Mouse (Mus musculus) forebrain, embryonic 11.5 days (tissue): ENCODE measurements at regions not wholly inside any gene's neighbourhood (a gene's known extent, or its start where the extent isn't known, plus 50 kb on each side); places are given as distances from the start of the nearest gene placed in this dataset.

ENCODE experiments used
- ATAC-seq: fragments of 200-750 bp; cut with Nextera tagmentation; replicated peaks from 2 replicates; pipeline ENCODE4 v1.8.0; 2017; ENCODE audit warnings: moderate TSS enrichment; ENCODE audit not compliant: low FRiP score
- DNase-seq: peaks from one replicate; pipeline ENCODE4 v3.0.0-alpha.2; 2017; ENCODE audit warnings: low spot score
- H3K27ac ChIP-seq: fragments of 300-500 bp; sonication (generic); 2 replicates; pipeline ENCODE4 v1.5.1; 2014; ENCODE audit warnings: low read depth, low read length
- H3K27me3 ChIP-seq: fragments of 300-500 bp; sonication (generic); 2 replicates; pipeline ENCODE4 v1.6.1; 2014; ENCODE audit warnings: mild to moderate bottlenecking, low read length, mixed read lengths; ENCODE audit not compliant: control insufficient read depth, insufficient read depth
- H3K36me3 ChIP-seq: fragments of 300-500 bp; sonication (generic); 2 replicates; pipeline ENCODE4 v1.6.1; 2014; ENCODE audit warnings: mild to moderate bottlenecking, low read length, moderate library complexity, mixed read lengths; ENCODE audit not compliant: control insufficient read depth, insufficient read depth
- H3K4me1 ChIP-seq: fragments of 300-500 bp; sonication (generic); replicated peaks from 2 replicates; pipeline ENCODE4 v1.6.1; 2014; ENCODE audit warnings: low read length, mixed read lengths; ENCODE audit not compliant: control insufficient read depth, insufficient read depth
- H3K4me2 ChIP-seq: fragments of 300-500 bp; sonication (generic); 2 replicates; pipeline ENCODE4 v1.6.1; 2014; ENCODE audit warnings: low read depth, mild to moderate bottlenecking, low read length, moderate library complexity, mixed read lengths; ENCODE audit not compliant: severe bottlenecking
- H3K4me3 ChIP-seq: fragments of 300-500 bp; sonication (generic); 2 replicates; pipeline ENCODE4 v1.5.1; 2014; ENCODE audit warnings: low read depth, low read length
- H3K9ac ChIP-seq: fragments of 300-500 bp; sonication (generic); 2 replicates; pipeline ENCODE4 v1.6.1; 2014; ENCODE audit warnings: low read length
- H3K9me3 ChIP-seq: fragments of 300-500 bp; sonication (generic); 2 replicates; pipeline ENCODE4 v1.6.1; 2016; ENCODE audit warnings: low read length, mixed read lengths; ENCODE audit not compliant: control insufficient read depth
- WGBS: fragments of 180-500 bp; shearing (Covaris S2); extraction: QIAGEN DNeasy Blood & Tissue Kit; methylation state at CpG from one replicate; pipeline ENCODE4 v1.1.7; 2014; 5-methylcytosine and 5-hydroxymethylcytosine counted together

- no peak for ATAC-seq
These were observed 230.8 kb downstream of the Btg1 start for GRCm38 (mm10) chr10:96847433-96848165.

GRCm38 (mm10) chr10:96848496-96848895, 231.7 kb downstream of the Btg1 start:
- no peak overlapping the region for H3K27ac ChIP-seq
- WGBS, result 82% methylated on average over 2 of the region's 2 CpGs
- no peaks in the 10 kb centered on the region for H3K27me3 ChIP-seq
- no peaks in the 10 kb centered on the region for H3K9me3 ChIP-seq
- H3K4me2 ChIP-seq, result no peak overlapping the region
- no peak overlapping the region for H3K4me3 ChIP-seq
- no peak for ATAC-seq
- DNase-seq, result no peak
- H3K36me3 ChIP-seq, result no peaks in the 10 kb centered on the region
- no peak overlapping the region for H3K9ac ChIP-seq
- no peaks in the 10 kb centered on the region for H3K4me1 ChIP-seq

More at GRCm38 (mm10) chr10:96847433-96848165, 230.8 kb downstream of the Btg1 start:
- Histone ChIP-seq H3K4me3 (no peak overlapping the region), H3K9ac (no peak overlapping the region), H3K27me3 (no peaks in the 10 kb centered on the region), H3K36me3 (no peaks in the 10 kb centered on the region), H3K4me1 (no peaks in the 10 kb centered on the region), H3K27ac (no peak overlapping the region), H3K4me2 (no peak overlapping the region), H3K9me3 (no peaks in the 10 kb centered on the region)
- no peak for DNase-seq
- WGBS, result 80% methylated on average over 5 of the region's 5 CpGs

GRCm38 (mm10) chr10:96860366-96860765, 243.6 kb downstream of the Btg1 start:
- H3K27ac ChIP-seq, result no peak overlapping the region
- no peak overlapping the region for H3K9ac ChIP-seq
- no peaks in the 10 kb centered on the region for H3K4me1 ChIP-seq
- H3K9me3 ChIP-seq, result no peaks in the 10 kb centered on the region
- DNase-seq (no peak), ATAC-seq (no peak)
- no peak overlapping the region for H3K4me2 ChIP-seq
- no peaks in the 10 kb centered on the region for H3K36me3 ChIP-seq
- no peak overlapping the region for H3K4me3 ChIP-seq
- H3K27me3 ChIP-seq, result no peaks in the 10 kb centered on the region
- 80% methylated on average over 2 of the region's 2 CpGs for WGBS

GRCm38 (mm10) chr10:96863230-96863629, 246.4 kb downstream of the Btg1 start:
- Histone ChIP-seq H3K4me2 (no peak overlapping the region), H3K36me3 (no peaks in the 10 kb centered on the region), H3K27me3 (no peaks in the 10 kb centered on the region), H3K9me3 (no peaks in the 10 kb centered on the region), H3K4me3 (no peak overlapping the region), H3K9ac (no peak overlapping the region), H3K4me1 (no peaks in the 10 kb centered on the region), H3K27ac (no peak overlapping the region)
- ATAC-seq, result no peak
- WGBS, result 90% methylated on average over 8 of the region's 8 CpGs
- DNase-seq, result no peak

- WGBS, result 87% methylated on average over 3 of the region's 3 CpGs
- Histone ChIP-seq H3K4me3 (no peak overlapping the region), H3K9me3 (no peaks in the 10 kb centered on the region), H3K4me1 (no peaks in the 10 kb centered on the region), H3K4me2 (no peak overlapping the region), H3K27ac (no peak overlapping the region), H3K36me3 (no peaks in the 10 kb centered on the region), H3K9ac (no peak overlapping the region), H3K27me3 (no peaks in the 10 kb centered on the region)
- ATAC-seq (no peak), DNase-seq (no peak)
These were observed 249.7 kb downstream of the Btg1 start for GRCm38 (mm10) chr10:96866468-96866867.

GRCm38 (mm10) chr10:96871559-96872160, 254.9 kb downstream of the Btg1 start:
- Histone ChIP-seq H3K36me3 (no peaks in the 10 kb centered on the region), H3K9ac (no peak overlapping the region), H3K9me3 (no peaks in the 10 kb centered on the region), H3K27ac (no peak overlapping the region), H3K4me2 (no peak overlapping the region), H3K4me1 (no peaks in the 10 kb centered on the region), H3K4me3 (no peak overlapping the region), H3K27me3 (no peaks in the 10 kb centered on the region)
- ATAC-seq (no peak), DNase-seq (no peak)
- WGBS, result 89% methylated on average over 7 of the region's 7 CpGs

GRCm38 (mm10) chr10:96874646-96875045, 257.8 kb downstream of the Btg1 start:
- Histone ChIP-seq H3K9ac (no peak overlapping the region), H3K4me2 (no peak overlapping the region), H3K9me3 (no peaks in the 10 kb centered on the region), H3K36me3 (no peaks in the 10 kb centered on the region), H3K27ac (no peak overlapping the region), H3K27me3 (no peaks in the 10 kb centered on the region), H3K4me3 (no peak overlapping the region), H3K4me1 (no peaks in the 10 kb centered on the region)
- WGBS, result 96% methylated on average over 1 of the region's 1 CpGs
- no peak for DNase-seq
- no peak for ATAC-seq

GRCm38 (mm10) chr10:96875676-96876075, 258.9 kb downstream of the Btg1 start:
- no peaks in the 10 kb centered on the region for H3K36me3 ChIP-seq
- ATAC-seq (no peak), DNase-seq (no peak)
- no peaks in the 10 kb centered on the region for H3K27me3 ChIP-seq
- no peaks in the 10 kb centered on the region for H3K9me3 ChIP-seq
- no peaks in the 10 kb centered on the region for H3K4me1 ChIP-seq
- H3K4me2 ChIP-seq, result no peak overlapping the region
- no peak overlapping the region for H3K4me3 ChIP-seq
- H3K27ac ChIP-seq, result no peak overlapping the region
- 82% methylated on average over 3 of the region's 3 CpGs for WGBS
- H3K9ac ChIP-seq, result no peak overlapping the region

- Histone ChIP-seq H3K9ac (no peak overlapping the region), H3K36me3 (no peaks in the 10 kb centered on the region), H3K4me1 (no peaks in the 10 kb centered on the region), H3K4me2 (no peak overlapping the region), H3K27ac (no peak overlapping the region), H3K4me3 (no peak overlapping the region), H3K9me3 (no peaks in the 10 kb centered on the region), H3K27me3 (no peaks in the 10 kb centered on the region)
- DNase-seq (no peak), ATAC-seq (no peak)
- 93% methylated on average over 2 of the region's 2 CpGs for WGBS
These were observed 262.6 kb downstream of the Btg1 start for GRCm38 (mm10) chr10:96879425-96879824.
